Mouse (Mus musculus) lung, postnatal 0 days (tissue): ENCODE data around the gene Dag1.
A peak's percentile ranks its signal among the peaks of the same experiment; 100 is the strongest.

Source experiments
- CTCF ChIP-seq: IDR thresholded peaks from 2 replicates; pipeline ENCODE4 v1.5.1; 2016; ENCODE audit warnings: antibody characterized with exemption, mild to moderate bottlenecking
- EP300 ChIP-seq: IDR thresholded peaks from 2 replicates; pipeline ENCODE4 v1.6.1; 2016; ENCODE audit warnings: antibody characterized with exemption, mild to moderate bottlenecking, control low read depth

DNA sequence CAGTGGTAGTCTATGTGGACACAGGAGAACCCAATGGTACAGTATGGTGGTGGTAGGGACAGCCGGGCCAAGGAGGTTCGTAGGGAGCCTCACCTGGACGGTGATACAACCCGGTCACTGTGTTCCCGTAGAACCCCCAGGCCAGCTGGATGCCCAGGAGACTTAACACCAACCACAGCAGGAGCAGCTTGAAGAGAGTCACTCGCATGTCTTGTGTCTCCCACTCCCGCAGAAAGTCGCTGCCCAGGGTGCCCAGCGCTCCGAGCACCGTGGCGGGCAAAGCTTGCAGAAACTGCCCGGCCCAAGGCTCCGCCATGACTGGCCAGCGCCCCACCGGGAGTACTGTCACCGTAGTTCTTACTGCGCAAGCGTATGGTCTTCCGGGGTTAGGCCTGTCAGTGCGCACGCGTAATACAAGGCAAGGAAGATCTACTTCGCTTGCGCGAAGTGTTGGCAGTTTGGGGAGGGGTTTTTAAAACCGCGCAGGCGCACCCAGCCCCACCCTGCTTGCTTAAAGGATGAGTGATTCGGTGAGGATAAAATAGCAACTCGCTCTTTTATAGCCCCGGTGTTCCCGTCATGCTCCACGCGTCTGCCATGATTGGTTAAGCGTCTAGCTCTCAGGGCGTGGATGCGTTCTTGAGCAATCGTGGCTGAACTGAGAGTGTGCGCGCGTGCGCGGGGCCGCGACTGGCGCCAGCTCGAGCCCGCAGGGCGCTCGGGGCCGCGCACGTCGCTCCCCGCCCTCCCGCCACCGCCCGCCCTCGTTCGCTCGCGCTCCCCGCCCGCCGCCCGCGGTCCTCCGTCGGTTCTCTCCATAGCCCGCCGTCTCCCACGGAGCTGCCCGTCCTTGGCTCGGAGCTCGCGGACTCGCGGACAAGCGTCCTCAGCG is 42.1 kb upstream of the Dag1 start, which contains the start of the genes Rhoa and Tcta:
- TF ChIP-seq CTCF = 0 out of 2 replicates have a peak, but pooled peaks have one; percentile 8
- no peak for TF ChIP-seq EP300
